Mouse (Mus musculus): Measurements from ENCODE around the gene Ddr1. TPM values are rescaled to one million over a fixed set of nuclear protein-coding genes. Genes with fewer than 3 reads are reported as not detected.

Gene Ddr1
- total RNA-seq, 2 experiments from 2014 or later, result 33.7 to 39.6 TPM

- no peak for DNase-seq
These were observed 12.1 kb downstream of the Ddr1 start for GRCm38 (mm10) chr17:35692368-35692767.

- no peak for DNase-seq
These were observed 12.6 kb downstream of the Ddr1 start for GRCm38 (mm10) chr17:35691811-35692210.

GRCm38 (mm10) chr17:35689936-35690645, 14.3 kb downstream of the Ddr1 start:
- no peak for DNase-seq

GRCm38 (mm10) chr17:35688347-35689175, 15.9 kb downstream of the Ddr1 start:
- no peak for DNase-seq

- DNase-seq, result no peak
These were observed 19.4 kb downstream of the Ddr1 start for GRCm38 (mm10) chr17:35685061-35685460.

- no peak for DNase-seq
These were observed 22.4 kb downstream of the Ddr1 start for GRCm38 (mm10) chr17:35681986-35682385.

- DNase-seq, result no peak
These were observed 23.8 kb downstream of the Ddr1 start for GRCm38 (mm10) chr17:35680591-35680990.

GRCm38 (mm10) chr17:35673416-35674035, 30.9 kb downstream of the Ddr1 start, which contains the start of gene Gtf2h4:
Gene Gtf2h4, minus strand, starts transcription at chr17:35673739.
- DNase-seq, result peak; percentile 88

GRCm38 (mm10) chr17:35672527-35672926, 31.9 kb downstream of the Ddr1 start:
- DNase-seq, result no peak

GRCm38 (mm10) chr17:35671846-35672245, 32.6 kb downstream of the Ddr1 start:
- DNase-seq, result no peak

- DNase-seq, result no peak
These were observed 34.7 kb downstream of the Ddr1 start for GRCm38 (mm10) chr17:35669731-35670130.

- peak; percentile 98 for DNase-seq
These were observed 36.9 kb downstream of the Ddr1 start, which contains the start of gene Vars2 for GRCm38 (mm10) chr17:35667334-35668065. Gene Vars2, minus strand, starts transcription at chr17:35667592.

- DNase-seq, result peak; percentile 43
These were observed 37.6 kb downstream of the Ddr1 start for GRCm38 (mm10) chr17:35666851-35667256.

- DNase-seq, result peak; percentile 29
These were observed 38.4 kb downstream of the Ddr1 start for GRCm38 (mm10) chr17:35665957-35666515.

- DNase-seq, result no peak
These were observed 51.3 kb downstream of the Ddr1 start for GRCm38 (mm10) chr17:35653086-35653485.

GRCm38 (mm10) chr17:35649429-35649828, 55.0 kb downstream of the Ddr1 start:
- no peak for DNase-seq

- DNase-seq, result no peak
These were observed 60.7 kb downstream of the Ddr1 start, which contains the start of gene Mucl3 for GRCm38 (mm10) chr17:35643609-35644236. Gene Mucl3, minus strand, starts transcription at chr17:35643695.

GRCm38 (mm10) chr17:35639352-35639751, 65.1 kb downstream of the Ddr1 start:
- no peak for DNase-seq

GRCm38 (mm10) chr17:35638475-35639190, 65.8 kb downstream of the Ddr1 start:
- peak; percentile 74 for DNase-seq

- peak; percentile 42 for DNase-seq
These were observed 68.1 kb downstream of the Ddr1 start for GRCm38 (mm10) chr17:35636363-35636762.
